Mouse (Mus musculus): Measurements from ENCODE around the gene Olfr569.

The Olfr569 gene

GRCm38 (mm10) chr7:102890782-102891181 lies at the start of gene Olfr569:
Gene Olfr569 (minus strand): TSS chr7:102890882.
- DNase-seq (ENCODE audit: low spot score) = no peak

- no peak for DNase-seq (ENCODE audit: low spot score)
Observed at GRCm38 (mm10) chr7:102927105-102927504, 36.4 kb upstream of the Olfr569 start.

- DNase-seq (ENCODE audit: low spot score) = no peak
Observed at GRCm38 (mm10) chr7:102924109-102924508, 33.4 kb upstream of the Olfr569 start, which contains the start of gene Olfr572. Gene Olfr572 (plus strand): TSS chr7:102924409.

- DNase-seq (ENCODE audit: low spot score) = no peak
Observed at GRCm38 (mm10) chr7:102919632-102920031, 28.9 kb upstream of the Olfr569 start.

- no peak for DNase-seq (ENCODE audit: low spot score)
Observed at GRCm38 (mm10) chr7:102917032-102917875, 26.6 kb upstream of the Olfr569 start, which contains the start of gene Olfr571. Gene Olfr571 (minus strand): TSS chr7:102917536.

GRCm38 (mm10) chr7:102916405-102916804 lies 25.7 kb upstream of the Olfr569 start:
- no peak for DNase-seq (ENCODE audit: low spot score)

GRCm38 (mm10) chr7:102915261-102915660 lies 24.6 kb upstream of the Olfr569 start:
- DNase-seq (ENCODE audit: low spot score) = no peak

GRCm38 (mm10) chr7:102876822-102877221 lies 13.9 kb downstream of the Olfr569 start, which contains the start of gene Olfr568:
Gene Olfr568 (plus strand): TSS chr7:102877122.
- no peak for DNase-seq (ENCODE audit: low spot score)

- DNase-seq (ENCODE audit: low spot score) = no peak
Observed at GRCm38 (mm10) chr7:102858665-102859064, 32.0 kb downstream of the Olfr569 start, which contains the start of gene Olfr566. Gene Olfr566 (minus strand): TSS chr7:102858765.

GRCm38 (mm10) chr7:102855807-102856206 lies 34.9 kb downstream of the Olfr569 start:
- no peak for DNase-seq (ENCODE audit: low spot score)

Measured in ovary, adult 18-20 months (tissue).